Mouse (Mus musculus): ENCODE measurements at regions not wholly inside any gene's neighbourhood (a gene's known extent, or its start where the extent isn't known, plus 50 kb on each side); places are given as distances from the start of the nearest gene placed in this dataset.
A peak's percentile ranks its signal among the peaks of the same experiment; 100 is the strongest.

- 70% methylated on average over 5 of the region's 5 CpGs for WGBS
Observed at GRCm38 (mm10) chr1:50622870-50623607, 277.4 kb upstream of the Tmeff2 start.

GRCm38 (mm10) chr1:50629000-50629399 lies 271.4 kb upstream of the Tmeff2 start:
- no peak overlapping the region for H3K27ac ChIP-seq (ENCODE audit: low read length)
- no peaks in the 10 kb centered on the region for H3K36me3 ChIP-seq (ENCODE audit: control insufficient read depth, insufficient read depth, low read length)
- H3K27me3 ChIP-seq (replicated peaks; ENCODE audit: control insufficient read depth, insufficient read depth, low read length), result no peaks in the 10 kb centered on the region
- no peaks in the 10 kb centered on the region for H3K4me1 ChIP-seq (ENCODE audit: control insufficient read depth, insufficient read depth, low read length)
- WGBS, result 64% methylated on average over 4 of the region's 4 CpGs
- H3K9ac ChIP-seq (ENCODE audit: low read depth, low read length), result no peak overlapping the region
- H3K4me2 ChIP-seq (ENCODE audit: low read depth, low read length), result no peak overlapping the region
- no peak overlapping the region for H3K4me3 ChIP-seq (ENCODE audit: low read length)
- no peak for ATAC-seq
- H3K9me3 ChIP-seq (ENCODE audit: control insufficient read depth, low read length), result no peaks in the 10 kb centered on the region

More at GRCm38 (mm10) chr1:50622870-50623607, 277.4 kb upstream of the Tmeff2 start:
- H3K9ac ChIP-seq (ENCODE audit: low read depth, low read length), result no peak overlapping the region
- H3K36me3 ChIP-seq (ENCODE audit: control insufficient read depth, insufficient read depth, low read length), result no peaks in the 10 kb centered on the region
- H3K27me3 ChIP-seq (replicated peaks; ENCODE audit: control insufficient read depth, insufficient read depth, low read length), result no peaks in the 10 kb centered on the region
- no peaks in the 10 kb centered on the region for H3K9me3 ChIP-seq (ENCODE audit: control insufficient read depth, low read length)
- no peak overlapping the region for H3K4me2 ChIP-seq (ENCODE audit: low read depth, low read length)
- H3K4me1 ChIP-seq (ENCODE audit: control insufficient read depth, insufficient read depth, low read length), result no peaks in the 10 kb centered on the region
- no peak overlapping the region for H3K27ac ChIP-seq (ENCODE audit: low read length)
- H3K4me3 ChIP-seq (ENCODE audit: low read length), result no peak overlapping the region
- ATAC-seq, result no peak

GRCm38 (mm10) chr1:50629473-50630071 lies 270.9 kb upstream of the Tmeff2 start:
- H3K27ac ChIP-seq (ENCODE audit: low read length), result no peak overlapping the region
- H3K9me3 ChIP-seq (ENCODE audit: control insufficient read depth, low read length), result no peaks in the 10 kb centered on the region
- no peak overlapping the region for H3K9ac ChIP-seq (ENCODE audit: low read depth, low read length)
- WGBS, result 67% methylated on average over 3 of the region's 3 CpGs
- no peaks in the 10 kb centered on the region for H3K27me3 ChIP-seq (replicated peaks; ENCODE audit: control insufficient read depth, insufficient read depth, low read length)
- no peaks in the 10 kb centered on the region for H3K36me3 ChIP-seq (ENCODE audit: control insufficient read depth, insufficient read depth, low read length)
- H3K4me2 ChIP-seq (ENCODE audit: low read depth, low read length), result no peak overlapping the region
- H3K4me1 ChIP-seq (ENCODE audit: control insufficient read depth, insufficient read depth, low read length), result no peaks in the 10 kb centered on the region
- no peak for ATAC-seq
- no peak overlapping the region for H3K4me3 ChIP-seq (ENCODE audit: low read length)

GRCm38 (mm10) chr1:50637992-50638391 lies 262.5 kb upstream of the Tmeff2 start:
- no peaks in the 10 kb centered on the region for H3K9me3 ChIP-seq (ENCODE audit: control insufficient read depth, low read length)
- no peak overlapping the region for H3K27ac ChIP-seq (ENCODE audit: low read length)
- H3K4me2 ChIP-seq (ENCODE audit: low read depth, low read length), result no peak overlapping the region
- ATAC-seq, result no peak
- 80% methylated on average over 1 of the region's 1 CpGs for WGBS
- H3K9ac ChIP-seq (ENCODE audit: low read depth, low read length), result no peak overlapping the region
- H3K4me3 ChIP-seq (ENCODE audit: low read length), result no peak overlapping the region
- H3K27me3 ChIP-seq (replicated peaks; ENCODE audit: control insufficient read depth, insufficient read depth, low read length), result no peaks in the 10 kb centered on the region
- H3K4me1 ChIP-seq (ENCODE audit: control insufficient read depth, insufficient read depth, low read length), result no peaks in the 10 kb centered on the region
- H3K36me3 ChIP-seq (ENCODE audit: control insufficient read depth, insufficient read depth, low read length), result no peaks in the 10 kb centered on the region

GRCm38 (mm10) chr1:50646931-50647674 lies 253.3 kb upstream of the Tmeff2 start:
- whole genome bisulfite sequencing, result 71% methylated on average over 2 of the region's 2 CpGs
- H3K9me3 ChIP-seq (ENCODE audit: control insufficient read depth, low read length), result no peaks in the 10 kb centered on the region
- no peaks in the 10 kb centered on the region for H3K4me1 ChIP-seq (ENCODE audit: control insufficient read depth, insufficient read depth, low read length)

GRCm38 (mm10) chr1:50651974-50652665 lies 248.3 kb upstream of the Tmeff2 start:
- no peak overlapping the region for H3K9ac ChIP-seq (ENCODE audit: low read depth, low read length)
- no peaks in the 10 kb centered on the region for H3K9me3 ChIP-seq (ENCODE audit: control insufficient read depth, low read length)
- H3K4me2 ChIP-seq (ENCODE audit: low read depth, low read length), result no peak overlapping the region
- no peaks in the 10 kb centered on the region for H3K36me3 ChIP-seq (ENCODE audit: control insufficient read depth, insufficient read depth, low read length)
- no peak overlapping the region for H3K27ac ChIP-seq (ENCODE audit: low read length)
- WGBS, result 76% methylated on average over 3 of the region's 3 CpGs
- H3K27me3 ChIP-seq (replicated peaks; ENCODE audit: control insufficient read depth, insufficient read depth, low read length), result no peaks in the 10 kb centered on the region
- H3K4me1 ChIP-seq (ENCODE audit: control insufficient read depth, insufficient read depth, low read length), result no peaks in the 10 kb centered on the region
- no peak for ATAC-seq
- no peak overlapping the region for H3K4me3 ChIP-seq (ENCODE audit: low read length)

More at GRCm38 (mm10) chr1:50646931-50647674, 253.3 kb upstream of the Tmeff2 start:
- H3K4me2 ChIP-seq (ENCODE audit: low read depth, low read length), result no peak overlapping the region
- no peak for ATAC-seq
- H3K4me3 ChIP-seq (ENCODE audit: low read length), result no peak overlapping the region
- no peaks in the 10 kb centered on the region for H3K36me3 ChIP-seq (ENCODE audit: control insufficient read depth, insufficient read depth, low read length)
- no peak overlapping the region for H3K27ac ChIP-seq (ENCODE audit: low read length)
- H3K9ac ChIP-seq (ENCODE audit: low read depth, low read length), result no peak overlapping the region
- no peaks in the 10 kb centered on the region for H3K27me3 ChIP-seq (replicated peaks; ENCODE audit: control insufficient read depth, insufficient read depth, low read length)

- no peak for ATAC-seq
- no peaks in the 10 kb centered on the region for H3K9me3 ChIP-seq (ENCODE audit: control insufficient read depth, low read length)
- WGBS, result 94% methylated on average over 3 of the region's 3 CpGs
Observed at GRCm38 (mm10) chr1:50665139-50665538, 235.3 kb upstream of the Tmeff2 start.

GRCm38 (mm10) chr1:50682971-50683370 lies 217.5 kb upstream of the Tmeff2 start:
- Histone ChIP-seq H3K9ac (ENCODE audit: low read depth, low read length) (no peak overlapping the region), H3K4me2 (ENCODE audit: low read depth, low read length) (no peak overlapping the region), H3K4me1 (ENCODE audit: control insufficient read depth, insufficient read depth, low read length) (no peaks in the 10 kb centered on the region), H3K4me3 (ENCODE audit: low read length) (no peak overlapping the region), H3K27ac (ENCODE audit: low read length) (no peak overlapping the region), H3K9me3 (ENCODE audit: control insufficient read depth, low read length) (no peaks in the 10 kb centered on the region), H3K36me3 (ENCODE audit: control insufficient read depth, insufficient read depth, low read length) (no peaks in the 10 kb centered on the region), H3K27me3 (replicated peaks; ENCODE audit: control insufficient read depth, insufficient read depth, low read length) (no peaks in the 10 kb centered on the region)
- WGBS, result 38% methylated on average over 3 of the region's 3 CpGs
- ATAC-seq, result peak; percentile 97

More at GRCm38 (mm10) chr1:50665139-50665538, 235.3 kb upstream of the Tmeff2 start:
- Histone ChIP-seq H3K27ac (ENCODE audit: low read length) (no peak overlapping the region), H3K36me3 (ENCODE audit: control insufficient read depth, insufficient read depth, low read length) (no peaks in the 10 kb centered on the region), H3K9ac (ENCODE audit: low read depth, low read length) (no peak overlapping the region), H3K4me2 (ENCODE audit: low read depth, low read length) (no peak overlapping the region), H3K4me3 (ENCODE audit: low read length) (no peak overlapping the region), H3K4me1 (ENCODE audit: control insufficient read depth, insufficient read depth, low read length) (no peaks in the 10 kb centered on the region), H3K27me3 (replicated peaks; ENCODE audit: control insufficient read depth, insufficient read depth, low read length) (no peaks in the 10 kb centered on the region)

GRCm38 (mm10) chr1:50685361-50685760 lies 215.1 kb upstream of the Tmeff2 start:
- Histone ChIP-seq H3K36me3 (ENCODE audit: control insufficient read depth, insufficient read depth, low read length) (no peaks in the 10 kb centered on the region), H3K27ac (ENCODE audit: low read length) (no peak overlapping the region), H3K4me2 (ENCODE audit: low read depth, low read length) (no peak overlapping the region), H3K27me3 (replicated peaks; ENCODE audit: control insufficient read depth, insufficient read depth, low read length) (no peaks in the 10 kb centered on the region), H3K9ac (ENCODE audit: low read depth, low read length) (no peak overlapping the region), H3K4me1 (ENCODE audit: control insufficient read depth, insufficient read depth, low read length) (no peaks in the 10 kb centered on the region), H3K4me3 (ENCODE audit: low read length) (no peak overlapping the region), H3K9me3 (ENCODE audit: control insufficient read depth, low read length) (no peaks in the 10 kb centered on the region)
- WGBS, result 45% methylated on average over 2 of the region's 2 CpGs
- no peak for ATAC-seq

Data from intestine, embryonic 16.5 days (tissue).